Mouse (Mus musculus): ENCODE measurements around the gene Wee1.
"Not testable (repeated sequence)": the region's sequence is repeated elsewhere in the genome, so short reads cannot be mapped to it uniquely, and the experiment has no call there.

Wee1 gene

GRCm38 (mm10) chr7:110122565-110123422, 948 bp downstream of the Wee1 start:
- peak; percentile 68 to 82 for DNase-seq

DNA sequence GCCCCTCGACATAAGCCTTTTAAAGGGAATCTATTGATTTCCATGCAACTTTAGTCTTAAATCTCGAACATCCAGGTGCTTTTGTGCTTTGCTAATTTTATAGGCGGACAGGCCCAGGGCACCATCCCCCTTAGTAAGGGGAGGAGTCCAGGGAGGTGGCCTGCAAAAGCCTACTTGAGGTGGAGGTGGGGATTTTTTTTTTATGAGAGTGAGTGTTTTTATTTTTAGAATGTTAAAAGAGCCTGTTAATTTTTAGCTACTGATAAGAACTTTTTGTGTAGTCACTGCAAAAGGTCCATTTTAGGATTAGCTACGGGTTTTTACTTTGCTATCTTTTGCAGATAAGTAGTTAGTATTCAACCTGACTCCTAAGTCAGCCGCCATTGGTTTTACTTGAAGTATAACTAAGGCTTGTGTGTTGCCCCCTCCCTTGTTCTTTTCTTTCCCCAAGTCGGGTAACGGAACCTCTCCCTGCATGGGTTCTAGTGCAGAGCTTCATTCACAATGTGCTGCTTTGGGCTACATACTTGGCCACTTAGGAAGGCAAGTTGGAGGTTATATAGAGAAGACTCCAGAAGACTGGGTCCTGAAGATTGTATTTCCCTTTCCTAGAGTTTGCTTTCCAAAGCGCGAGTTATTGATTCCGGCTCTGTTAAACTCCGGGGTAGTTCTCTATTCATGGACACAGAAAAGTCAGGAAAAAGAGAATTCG, 2.2 kb downstream of the Wee1 start:
- DNase-seq: peak in 1 of 2 experiments; percentile 10

DNA sequence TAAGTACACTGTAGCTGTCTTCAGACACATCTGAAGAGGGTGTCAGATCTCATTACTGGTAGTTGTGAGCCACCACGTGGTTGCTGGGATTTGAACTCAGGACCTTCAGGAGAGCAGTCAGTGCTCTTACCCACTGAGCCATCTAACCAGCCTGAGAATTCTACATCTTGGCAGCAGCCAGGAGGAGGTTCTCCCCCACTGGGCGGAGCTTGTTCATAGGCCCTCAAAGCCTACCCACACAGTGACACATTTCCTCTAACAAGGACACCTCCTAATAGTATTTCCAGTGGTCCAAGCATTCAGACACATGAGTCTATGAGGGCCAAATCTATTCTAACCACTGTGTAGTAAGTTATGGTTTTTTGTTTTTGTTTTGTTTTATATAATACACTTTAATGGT, 6.7 kb downstream of the Wee1 start:
- DNase-seq: no peak

DNA sequence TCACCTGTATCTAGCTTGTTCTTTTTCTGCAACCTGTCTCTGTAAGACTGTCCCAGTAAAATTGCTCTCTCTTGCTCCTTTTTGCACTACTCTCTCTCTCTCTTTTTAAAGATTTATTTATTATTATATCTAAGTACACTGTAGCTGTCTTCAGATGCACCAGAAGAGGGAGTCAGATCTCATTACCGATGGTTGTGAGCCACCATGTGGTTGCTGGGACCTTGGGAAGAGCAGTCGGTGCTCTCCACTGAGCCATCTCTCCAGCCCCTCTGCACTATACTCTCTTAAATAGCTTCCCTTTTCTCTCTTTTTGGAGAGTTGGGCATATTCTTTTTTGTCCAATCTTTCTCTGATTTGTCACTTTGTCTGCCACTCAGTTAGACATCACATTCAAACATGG, 10.4 kb downstream of the Wee1 start:
- DNase-seq: not testable (repeated sequence)

DNA sequence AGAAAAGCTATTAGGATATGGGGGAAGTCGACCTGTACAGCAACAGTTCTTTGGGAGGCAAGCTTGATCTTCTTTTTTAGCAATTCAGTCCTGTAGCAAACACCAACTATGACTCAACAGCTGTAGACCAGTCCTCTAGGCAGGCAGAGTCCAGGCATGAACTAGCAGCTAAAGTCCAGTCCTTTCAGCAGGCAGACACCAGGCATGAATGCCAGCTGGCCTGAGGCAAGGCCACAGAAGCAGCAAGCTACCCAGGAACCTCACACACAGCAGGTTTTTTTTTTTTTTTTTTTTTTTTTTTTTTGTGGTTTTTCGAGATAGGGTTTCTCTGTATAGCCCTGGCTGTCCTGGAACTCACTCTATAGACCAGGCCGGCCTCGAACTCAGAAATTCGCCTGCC, 12.1 kb downstream of the Wee1 start:
- no peak for DNase-seq

GRCm38 (mm10) chr7:110138538-110138937, 16.7 kb downstream of the Wee1 start:
- no peak for DNase-seq

- DNase-seq: no peak
These were observed 22.0 kb downstream of the Wee1 start for GRCm38 (mm10) chr7:110143863-110144262.

GRCm38 (mm10) chr7:110152891-110153290, 31.0 kb downstream of the Wee1 start:
- DNase-seq: no peak

GRCm38 (mm10) chr7:110156712-110157260, 34.9 kb downstream of the Wee1 start:
- DNase-seq: no peak

- DNase-seq: no peak
These were observed 35.5 kb downstream of the Wee1 start for GRCm38 (mm10) chr7:110157261-110157910.

GRCm38 (mm10) chr7:110158073-110158472, 36.2 kb downstream of the Wee1 start:
- no peak for DNase-seq

DNA sequence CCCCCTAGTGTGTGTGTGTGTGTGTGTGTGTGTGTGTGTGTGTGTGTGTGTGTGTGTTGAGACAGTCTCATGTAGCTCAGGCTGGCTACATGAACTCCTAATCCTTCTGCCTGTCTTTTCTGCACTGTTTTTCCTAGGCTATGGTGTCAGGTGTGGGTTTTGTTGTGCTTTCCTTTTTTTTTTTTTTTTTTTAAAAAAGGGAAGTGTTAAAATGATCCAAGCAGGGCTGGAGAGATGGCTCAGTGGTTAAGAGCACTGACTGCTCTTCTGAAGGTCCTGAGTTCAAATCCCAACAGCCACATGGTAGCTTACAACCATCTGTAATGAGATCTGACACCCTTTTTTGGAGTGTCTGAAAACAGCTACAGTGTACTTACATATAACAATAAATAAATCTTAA, 38.3 kb downstream of the Wee1 start:
- DNase-seq: not testable (repeated sequence)

DNA sequence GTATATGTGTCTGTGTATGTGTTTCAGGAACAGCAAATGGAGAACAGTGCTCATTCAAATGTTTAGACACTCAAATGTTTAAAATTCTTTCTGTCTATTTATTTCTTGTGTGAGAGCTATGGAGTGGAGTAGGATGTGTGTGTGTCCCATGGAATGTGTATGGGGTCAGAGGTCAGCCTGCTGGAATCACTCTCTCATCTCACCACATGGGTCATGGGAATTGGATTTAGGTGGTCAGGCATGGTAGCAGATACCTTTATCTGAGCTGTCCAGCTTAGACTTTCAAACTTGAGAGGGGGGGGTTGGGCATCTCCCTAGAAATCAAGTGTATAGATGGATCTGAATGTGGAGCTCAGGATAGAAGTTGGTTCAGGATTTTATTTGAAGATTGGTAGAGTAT, 38.8 kb downstream of the Wee1 start:
- no peak for DNase-seq

DNA sequence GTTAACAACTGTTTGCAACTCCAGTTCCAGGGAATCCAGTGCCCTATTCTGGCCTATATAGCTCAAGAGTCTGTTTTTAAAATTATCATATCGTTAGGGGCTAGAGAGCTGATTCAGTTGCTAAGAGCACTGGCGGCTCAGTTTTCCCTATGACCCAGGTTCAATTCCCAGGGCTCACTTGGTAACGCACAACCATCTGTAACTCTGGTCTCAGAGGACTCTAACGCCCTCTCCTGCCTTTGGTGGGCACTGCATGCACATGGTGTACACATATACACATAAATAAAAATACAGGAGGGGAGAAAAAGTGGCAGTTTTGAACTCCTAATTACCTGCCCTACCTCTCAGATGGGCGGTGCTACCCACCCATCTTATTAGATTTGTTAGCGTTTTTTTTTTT, 41.2 kb downstream of the Wee1 start:
- DNase-seq: no peak

GRCm38 (mm10) chr7:110164103-110164681, 42.3 kb downstream of the Wee1 start:
- peak; percentile 65 to 68 for DNase-seq

GRCm38 (mm10) chr7:110164712-110165122, 42.9 kb downstream of the Wee1 start:
- DNase-seq: peak; percentile 89 to 91

DNA sequence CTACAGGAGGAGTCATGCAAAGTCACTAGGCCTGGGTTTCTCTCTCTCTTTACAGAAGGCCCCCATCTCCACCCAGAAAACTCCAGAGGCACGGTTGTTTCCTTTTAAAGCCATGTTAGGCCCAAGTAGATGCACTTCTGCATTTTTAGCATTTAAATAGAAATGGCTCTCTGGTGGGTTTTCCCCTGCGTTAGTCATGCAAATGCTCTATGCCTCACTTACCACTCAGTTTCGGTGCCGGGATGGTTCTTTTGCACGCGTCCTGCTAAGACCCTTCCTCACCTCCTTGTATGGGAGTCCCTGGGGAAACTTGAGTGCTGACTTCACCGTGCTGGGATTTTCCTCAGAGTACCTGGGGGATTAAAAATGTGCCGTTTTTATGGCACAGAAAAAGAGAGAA, 44.4 kb downstream of the Wee1 start:
- DNase-seq: no peak

DNA sequence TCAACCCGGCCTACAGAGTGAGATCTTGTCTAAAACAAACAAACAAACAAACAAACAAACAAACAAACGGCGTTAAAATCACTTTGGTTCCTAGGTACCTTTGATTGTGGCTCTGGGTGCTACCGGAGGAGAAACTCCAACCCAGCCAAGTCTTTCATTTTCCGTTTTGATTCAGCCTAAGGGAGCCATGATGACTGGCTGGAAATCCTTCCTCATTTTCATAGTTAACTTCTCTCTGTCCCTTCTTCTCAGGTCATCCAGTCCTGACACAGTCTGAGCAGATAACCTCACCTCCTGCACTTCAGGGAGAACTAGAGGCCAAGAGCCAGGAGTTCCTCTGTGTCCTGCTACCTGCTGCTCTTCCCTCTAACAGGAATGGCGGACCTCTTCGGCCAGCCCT, 57.4 kb downstream of the Wee1 start:
- DNase-seq: no peak

DNA sequence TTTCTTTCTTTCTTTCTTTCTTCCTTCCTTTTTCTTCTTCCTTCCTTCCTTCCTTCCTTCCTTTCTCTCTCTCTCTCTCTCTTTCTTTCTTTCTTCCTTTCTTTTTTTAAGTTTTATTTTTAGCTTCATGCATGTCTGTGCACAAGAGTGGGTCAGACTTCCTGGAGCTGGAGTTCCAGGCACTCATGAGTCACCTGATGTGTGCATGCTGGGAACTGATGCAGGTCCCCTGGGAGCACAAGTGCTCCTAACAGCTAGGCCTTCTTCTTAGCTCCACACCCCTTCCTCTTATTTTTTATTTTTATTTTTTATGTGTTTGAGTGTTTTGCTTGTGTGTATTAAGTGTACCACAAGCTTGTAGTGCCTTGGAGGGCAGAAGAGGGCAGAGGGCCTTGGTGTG, 58.8 kb downstream of the Wee1 start:
- no peak for DNase-seq

DNA sequence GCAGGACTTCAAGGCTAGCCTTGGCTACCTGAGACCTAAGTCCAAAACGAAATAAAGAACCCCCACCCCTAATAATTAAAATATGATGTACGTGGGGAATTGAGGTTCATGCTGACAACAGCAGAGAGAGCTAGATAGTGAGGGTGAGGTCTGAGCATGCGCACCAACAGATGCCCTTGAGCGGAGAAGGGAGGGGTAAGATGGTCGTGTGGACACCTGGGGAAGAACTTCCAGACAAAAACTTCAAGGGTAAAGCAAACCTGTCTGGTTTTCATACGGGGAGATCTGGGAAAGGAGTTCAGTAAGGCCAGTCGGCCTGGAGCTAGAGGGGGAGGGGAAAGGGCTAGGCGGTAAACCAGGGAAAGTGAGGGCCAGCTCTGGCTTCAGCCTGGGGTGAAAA, 59.6 kb downstream of the Wee1 start:
- DNase-seq: no peak

GRCm38 (mm10) chr7:110184608-110185007, 62.8 kb downstream of the Wee1 start:
- DNase-seq: no peak

- no peak for DNase-seq
These were observed 68.1 kb downstream of the Wee1 start for GRCm38 (mm10) chr7:110189951-110190350.
